Mouse (Mus musculus): Measurements from ENCODE around the gene Gm12216.

DNA sequence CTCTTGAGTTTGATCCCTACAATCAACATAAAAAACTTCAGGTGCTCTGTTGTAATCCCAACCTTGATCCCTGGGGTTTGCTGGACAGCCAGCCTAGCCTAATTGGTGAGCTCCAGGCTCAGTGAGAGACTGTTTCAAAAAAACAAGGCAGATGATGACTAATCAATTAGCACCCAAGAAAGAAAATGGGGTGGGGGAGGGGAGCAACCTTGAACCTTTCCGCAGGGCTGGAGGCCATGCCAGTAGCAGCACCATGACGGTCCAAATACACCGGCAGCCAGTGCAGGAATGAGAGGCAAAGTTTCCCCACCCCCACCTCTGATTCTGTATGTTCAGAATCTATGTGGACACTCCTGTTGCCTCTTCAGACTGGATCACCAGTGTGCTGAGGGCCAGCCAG is 69.8 kb downstream of the Gm12216 start:
- no peak for TF ChIP-seq CTCF (IDR thresholded peaks at IDR 0.05; ENCODE audit: borderline replicate concordance, insufficient read depth, low read depth, low read length)
- no peak for TF ChIP-seq POLR2A (IDR thresholded peaks at IDR 0.05; ENCODE audit: borderline replicate concordance, insufficient read depth, low read length)

Data from cerebellum, adult 2 months (tissue).